Mouse (Mus musculus) right cerebral cortex, adult 18-20 months (tissue): ENCODE results near the gene Dscaml1.

Source experiments
- DNase-seq: peaks from one replicate; pipeline ENCODE4 v3.0.0; 2022; ENCODE audit warnings: mixed read lengths

The Dscaml1 gene

DNA sequence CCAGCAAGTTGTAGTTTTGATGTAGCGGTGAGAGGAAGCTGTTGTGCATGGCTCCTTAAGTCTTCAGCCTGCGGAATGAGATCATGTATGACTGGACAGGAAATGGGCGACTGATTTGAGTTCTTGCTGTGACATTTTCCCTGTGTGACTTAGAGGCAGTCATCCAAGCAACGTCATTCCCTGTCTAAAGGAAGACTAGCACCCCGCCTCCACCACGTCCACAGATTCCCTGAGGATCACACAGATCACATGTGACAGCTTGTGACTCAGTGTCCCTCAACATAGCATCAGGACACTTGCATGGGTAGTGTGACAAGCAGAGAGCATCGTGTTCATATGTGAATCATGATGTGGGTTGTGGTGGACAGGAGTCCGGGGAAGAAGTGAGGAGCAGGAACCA is 147.6 kb downstream of the Dscaml1 start:
- no peak for DNase-seq

DNA sequence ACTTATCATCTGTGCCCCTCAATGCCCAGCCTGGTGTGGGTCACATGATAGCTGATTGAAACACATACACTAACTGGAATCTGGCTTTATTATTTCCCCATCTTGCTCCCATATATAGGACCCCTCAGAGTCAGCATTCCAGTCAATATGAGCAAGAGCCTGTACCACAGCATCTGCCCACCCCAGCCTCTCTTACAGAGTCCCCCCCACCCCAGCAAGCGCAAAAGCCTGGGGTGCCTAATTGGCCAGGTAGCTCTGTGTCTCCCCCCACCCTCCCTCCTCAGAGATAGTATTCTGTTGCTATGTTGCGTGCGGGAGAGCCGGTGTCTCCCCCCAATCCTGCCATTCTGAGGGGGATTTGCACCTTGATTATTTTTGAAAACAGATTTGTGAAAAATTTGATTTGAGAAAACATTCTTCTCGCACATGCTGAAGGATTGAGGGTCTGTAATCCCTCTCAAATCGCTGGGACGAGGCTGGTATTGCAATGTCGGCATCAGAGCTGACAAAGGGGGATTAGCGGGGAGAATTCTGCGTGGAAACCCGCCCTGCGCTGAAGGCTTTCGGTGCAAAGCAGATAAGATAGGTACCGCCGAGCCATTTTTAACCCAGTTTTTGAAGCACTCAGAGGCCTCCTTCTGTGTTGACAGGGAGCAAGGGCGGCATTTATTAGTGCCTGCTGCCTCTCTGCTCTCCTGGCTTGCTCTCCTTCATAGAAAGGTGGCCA is 153.8 kb downstream of the Dscaml1 start:
- DNase-seq = no peak

DNA sequence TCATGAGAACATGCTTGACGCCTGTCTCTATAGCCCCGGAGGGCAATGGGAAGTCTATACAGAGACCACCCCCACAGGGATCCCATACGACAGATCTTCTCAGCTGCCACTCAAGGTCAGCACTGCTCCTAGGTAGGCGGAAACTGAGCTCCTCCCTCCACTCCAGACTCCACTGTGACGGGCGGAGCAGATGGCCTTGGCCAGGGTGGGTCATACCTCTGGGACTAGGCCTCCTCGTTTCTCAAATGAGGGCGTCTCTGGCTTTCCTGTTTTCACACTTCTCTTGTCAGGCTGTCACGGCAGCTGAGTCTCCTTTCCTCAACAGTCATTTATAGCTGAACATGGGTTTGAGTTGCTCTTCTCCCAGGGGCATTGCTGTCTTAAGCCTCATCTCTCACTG is 160.0 kb downstream of the Dscaml1 start:
- no peak for DNase-seq

DNA sequence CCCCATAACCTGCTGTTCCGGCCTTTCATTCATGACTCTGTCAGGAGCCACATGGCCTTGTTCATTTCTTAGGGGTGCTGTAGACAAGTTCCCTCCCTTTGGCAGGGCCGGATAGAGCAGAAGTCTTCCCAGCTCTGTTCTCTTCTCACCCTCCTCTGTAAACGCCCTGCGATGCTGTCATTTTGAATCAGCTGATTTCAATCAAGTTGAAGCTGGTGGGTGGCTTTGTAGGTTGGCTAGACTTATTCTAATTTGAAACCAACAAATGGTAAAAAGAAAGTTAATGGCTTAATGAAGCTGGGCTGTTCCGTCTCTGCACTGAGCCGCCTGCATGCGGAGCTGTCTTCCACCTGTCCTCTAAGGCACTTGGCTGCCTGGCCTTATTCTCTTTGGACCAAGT is 161.3 kb downstream of the Dscaml1 start:
- peak; percentile 64 for DNase-seq

DNA sequence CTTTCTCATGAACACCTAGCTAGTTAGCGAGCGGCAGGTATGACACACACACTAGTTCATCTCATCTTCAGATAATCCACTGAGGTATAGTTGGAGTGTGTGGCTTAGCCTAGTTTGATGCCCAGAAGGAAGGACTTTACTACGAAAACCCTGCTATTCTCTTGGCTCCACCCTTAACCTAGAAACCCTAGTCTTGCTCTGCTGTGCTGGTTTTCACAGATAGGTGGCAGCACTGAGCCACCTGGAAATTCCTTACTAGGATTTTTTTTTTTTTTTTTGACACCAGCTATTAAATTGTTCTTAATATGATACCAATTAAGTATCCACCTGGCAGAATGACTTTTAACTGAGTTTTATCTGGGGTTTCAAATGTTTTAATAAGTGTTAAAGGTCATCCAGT is 163.4 kb downstream of the Dscaml1 start:
- peak; percentile 50 for DNase-seq

DNA sequence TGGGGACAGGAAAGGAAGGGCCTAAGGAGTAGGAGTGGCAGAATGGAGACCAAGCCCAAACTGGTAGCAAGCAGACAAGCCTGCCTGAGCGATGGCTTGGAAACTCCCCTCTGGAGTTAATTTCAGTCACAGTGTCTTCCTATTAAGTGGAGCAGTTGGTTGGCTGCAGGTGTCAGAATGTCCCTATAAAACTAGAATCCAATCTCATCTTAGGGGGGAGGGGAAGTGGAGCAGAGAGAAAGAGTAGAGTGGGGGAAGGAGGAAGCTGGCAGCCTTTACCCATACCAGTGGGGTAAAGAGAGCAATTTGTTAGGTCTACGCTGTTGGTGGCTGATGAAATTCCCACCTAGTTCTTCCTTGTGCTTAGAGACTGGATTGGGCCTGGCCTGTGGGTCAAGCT is 164.6 kb downstream of the Dscaml1 start:
- DNase-seq = no peak

DNA sequence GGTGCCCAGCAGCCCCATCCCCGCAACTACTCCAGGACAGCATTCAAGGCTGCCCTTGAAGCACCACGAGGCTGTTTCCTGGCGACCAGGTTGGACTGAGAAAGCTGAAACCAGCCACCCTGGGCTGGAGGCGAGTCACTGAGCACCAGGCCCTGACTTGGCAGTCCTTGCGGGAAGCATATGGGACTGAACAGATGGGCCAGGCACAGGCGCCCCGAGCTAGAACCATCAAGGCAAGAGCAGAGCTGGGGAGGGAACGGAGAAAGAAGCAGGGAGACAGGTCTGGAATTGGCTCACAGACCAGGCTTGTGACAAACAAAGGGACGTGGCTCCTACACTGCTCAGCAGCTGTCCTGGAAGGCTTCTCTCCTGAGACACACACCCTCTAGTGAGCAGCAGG is 165.9 kb downstream of the Dscaml1 start:
- peak; percentile 39 for DNase-seq

DNA sequence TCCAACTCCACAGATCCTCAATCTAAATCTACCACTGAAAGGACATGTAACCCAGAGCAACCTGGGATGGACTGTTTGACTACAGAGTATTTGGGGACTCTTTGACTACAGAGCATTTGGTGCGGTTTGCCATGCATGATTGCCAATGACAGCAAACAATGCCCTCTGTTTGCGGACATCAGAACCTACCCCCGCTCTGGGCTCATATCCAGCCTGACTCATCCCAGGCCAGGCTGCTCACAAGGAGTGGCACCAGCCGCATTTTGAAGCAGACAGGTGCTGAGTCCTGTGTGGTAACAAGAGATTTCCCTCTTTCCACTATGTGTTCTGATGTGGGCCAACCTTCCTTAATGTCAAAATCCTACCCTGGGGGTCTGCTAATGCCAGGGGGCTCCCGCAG is 171.7 kb downstream of the Dscaml1 start:
- peak; percentile 35 for DNase-seq

DNA sequence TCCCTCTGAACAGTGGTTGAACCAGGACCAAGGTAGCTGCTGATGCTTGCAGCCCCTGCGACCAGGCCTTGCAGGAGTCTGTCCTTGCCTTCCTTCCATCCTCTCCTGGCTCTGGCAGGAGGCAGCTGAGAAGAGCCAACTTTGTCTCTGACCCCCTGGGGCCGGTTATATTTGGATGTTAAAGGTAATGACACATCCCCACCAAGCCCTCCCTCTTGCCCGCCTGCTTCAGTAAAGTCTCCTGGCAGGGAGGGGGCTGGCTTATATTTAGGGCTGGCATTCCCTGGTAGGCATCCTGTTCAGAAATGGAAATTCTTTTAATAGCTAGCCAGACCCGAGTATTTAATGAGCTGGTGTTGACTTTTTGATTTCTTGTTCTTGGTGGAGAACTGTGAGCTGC is 172.9 kb downstream of the Dscaml1 start:
- DNase-seq = no peak

DNA sequence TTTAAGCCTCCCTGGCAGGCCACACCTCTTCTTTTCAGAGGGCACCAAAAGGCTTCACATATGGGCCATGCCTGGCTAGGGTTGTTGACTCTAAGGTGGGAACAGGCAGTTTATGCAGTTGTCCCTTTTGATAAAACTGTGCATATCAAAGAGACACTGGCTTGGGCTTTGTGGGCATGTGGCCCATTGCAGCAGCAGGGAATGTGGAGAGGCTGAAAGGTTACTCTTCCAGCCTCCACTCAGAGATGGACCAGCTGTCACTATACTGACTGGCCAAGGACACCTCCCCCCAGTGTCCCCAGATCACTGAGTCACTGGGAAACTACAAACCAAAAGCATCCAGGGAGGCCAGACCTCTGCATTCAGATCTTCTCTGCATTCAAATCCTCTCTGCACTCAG is 180.9 kb downstream of the Dscaml1 start:
- DNase-seq = no peak

DNA sequence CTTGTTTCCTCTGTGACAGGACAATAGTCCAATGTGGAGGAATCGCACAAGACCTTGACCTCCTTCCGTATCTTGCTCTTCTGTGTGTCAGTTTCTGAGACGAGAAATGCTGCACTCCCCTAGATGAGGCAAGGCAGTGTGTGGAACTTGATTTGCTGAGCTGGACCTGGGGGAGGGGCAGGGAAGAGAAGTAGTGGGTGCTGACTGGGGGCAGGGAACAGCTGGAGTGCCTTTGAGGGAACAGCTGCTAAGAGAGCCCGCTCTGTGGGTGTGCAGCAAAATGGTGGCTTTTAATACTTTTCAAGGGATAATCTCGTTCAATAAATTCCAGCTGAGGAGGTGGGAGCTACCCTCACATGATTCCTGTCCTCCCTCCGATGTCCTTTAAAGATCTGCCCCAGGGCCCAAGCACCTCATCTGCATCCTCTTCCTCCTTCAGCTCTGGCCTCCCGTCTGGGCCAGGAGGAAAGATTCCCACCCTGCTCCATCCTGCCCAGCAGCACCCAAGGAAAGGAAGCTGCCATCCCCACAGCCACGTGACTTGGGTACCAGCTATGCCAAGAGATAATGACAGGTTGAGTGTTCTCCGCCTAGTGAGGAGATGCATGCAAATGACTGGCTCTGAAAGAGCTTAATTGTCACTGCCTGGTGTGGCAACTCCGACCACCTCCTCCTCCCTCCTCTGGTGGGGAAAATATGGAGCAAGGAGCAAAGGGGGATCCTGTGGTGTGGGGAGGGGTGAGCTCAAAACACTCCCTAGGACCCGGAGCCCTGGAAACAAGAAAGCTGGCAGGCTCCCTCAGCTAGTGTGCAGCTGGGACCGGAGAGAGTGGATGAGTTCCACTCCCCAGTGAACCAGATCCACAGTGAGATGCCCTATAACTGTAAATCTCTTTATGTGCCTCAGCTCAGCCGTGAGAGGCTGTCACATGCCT is 181.9 kb downstream of the Dscaml1 start:
- peak; percentile 76 for DNase-seq

DNA sequence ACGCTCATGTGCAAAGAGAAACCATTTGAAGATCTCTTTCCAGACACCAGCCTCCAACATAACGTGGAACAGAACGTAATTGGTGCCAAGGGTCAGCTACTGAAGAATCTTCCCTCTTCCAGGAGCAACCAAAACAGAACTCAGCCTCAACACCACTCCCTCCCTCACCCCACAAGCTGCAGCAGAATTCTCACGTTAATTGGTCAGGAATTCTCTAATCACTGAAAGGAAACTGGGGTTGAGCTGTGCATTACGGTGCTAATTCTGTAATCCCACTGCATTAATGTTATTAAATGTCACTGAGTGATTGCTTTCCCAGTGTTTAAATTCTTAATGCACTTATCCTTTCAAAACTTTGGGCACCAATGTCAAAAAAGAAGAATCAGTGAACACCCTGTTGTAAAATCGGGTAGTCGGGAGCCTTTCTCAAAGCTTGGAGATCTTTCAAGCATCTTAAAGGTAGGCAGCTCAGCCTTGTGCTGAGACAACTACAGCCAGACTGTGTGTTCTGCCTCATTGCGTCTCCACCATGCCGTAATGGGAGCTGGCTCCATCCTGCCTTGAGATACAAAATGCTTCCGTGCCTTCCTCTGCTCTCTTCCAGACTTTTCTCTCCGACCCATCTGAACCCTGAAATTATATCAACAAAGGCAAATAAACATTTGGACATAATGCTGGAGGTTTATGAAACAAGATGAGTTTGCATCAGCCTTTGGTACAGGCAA is 184.1 kb downstream of the Dscaml1 start:
- DNase-seq = no peak

DNA sequence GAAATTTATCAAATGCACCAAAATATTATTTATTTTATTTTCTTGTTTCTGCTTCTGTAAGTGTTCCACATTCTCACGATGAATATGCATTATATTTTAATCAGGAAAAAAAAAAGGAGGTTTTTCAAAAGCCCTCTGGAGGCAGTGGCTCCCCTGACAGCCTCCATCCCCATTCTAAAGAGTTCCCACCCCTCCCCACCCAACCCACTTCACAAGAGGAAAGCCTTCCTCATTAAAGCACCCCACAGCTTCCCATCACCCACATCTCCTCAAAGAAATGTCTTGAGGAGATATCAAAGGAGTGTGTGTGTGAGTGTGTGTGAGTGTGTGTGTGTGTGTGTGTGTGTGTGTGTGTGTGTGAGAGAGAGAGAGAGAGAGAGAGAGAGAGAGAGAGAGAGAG is 188.2 kb downstream of the Dscaml1 start:
- DNase-seq = no peak

DNA sequence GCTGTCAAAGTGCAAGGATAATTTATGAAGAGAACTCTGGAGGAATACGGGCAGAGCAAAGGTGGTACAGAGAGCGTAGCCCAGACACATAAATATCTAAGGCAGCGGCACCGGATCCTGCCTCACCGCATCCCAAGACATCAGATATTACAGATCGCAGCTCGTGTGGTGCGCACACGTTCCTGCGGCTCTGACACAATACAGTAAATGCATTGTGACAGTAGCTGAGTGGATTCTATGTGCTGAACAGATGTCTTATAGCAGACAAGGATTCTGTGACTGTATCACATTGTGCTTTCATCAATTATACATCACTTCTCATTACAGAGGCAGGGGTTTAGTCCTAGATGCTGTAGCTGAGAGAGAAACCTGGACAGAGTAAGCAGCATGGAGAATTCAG is 191.5 kb downstream of the Dscaml1 start:
- no peak for DNase-seq

DNA sequence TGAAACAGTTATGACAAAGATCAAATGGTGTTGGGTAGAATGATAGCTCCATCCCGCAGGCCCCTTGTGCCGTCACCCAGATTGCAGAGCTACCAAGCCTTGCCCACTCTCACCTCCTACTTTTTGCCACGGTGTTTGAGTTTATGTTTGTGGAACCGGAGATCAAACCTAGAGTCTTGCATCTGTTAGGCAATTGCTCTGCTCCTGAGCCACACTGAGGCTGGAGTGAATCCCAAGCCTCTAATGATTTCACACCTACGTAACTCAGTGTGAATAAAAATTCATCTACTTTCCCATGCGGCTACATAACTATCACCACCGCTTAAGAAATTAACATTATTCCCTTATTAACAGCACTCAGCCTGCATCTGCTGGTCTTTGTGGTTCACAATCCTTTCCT is 192.0 kb downstream of the Dscaml1 start:
- no peak for DNase-seq

DNA sequence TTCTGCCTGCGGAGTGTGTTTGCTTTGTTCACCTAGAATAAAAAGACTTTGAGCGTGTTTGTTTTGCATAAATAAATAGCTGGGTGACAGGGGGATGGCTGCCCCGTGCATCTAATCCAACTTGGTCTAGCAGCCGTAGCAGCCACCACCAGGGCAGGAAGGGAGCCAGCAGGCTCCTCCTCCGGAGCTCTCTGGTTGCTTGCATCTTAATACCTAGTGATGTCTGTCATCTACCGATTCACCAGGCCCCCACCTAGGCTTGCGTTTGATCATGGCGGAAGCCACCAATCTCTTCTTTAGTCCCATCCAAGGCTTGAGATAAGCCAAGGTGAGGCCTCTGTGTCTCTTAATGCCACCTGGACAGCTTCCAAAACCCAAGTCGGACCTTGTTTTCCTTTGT is 193.6 kb downstream of the Dscaml1 start:
- no peak for DNase-seq

DNA sequence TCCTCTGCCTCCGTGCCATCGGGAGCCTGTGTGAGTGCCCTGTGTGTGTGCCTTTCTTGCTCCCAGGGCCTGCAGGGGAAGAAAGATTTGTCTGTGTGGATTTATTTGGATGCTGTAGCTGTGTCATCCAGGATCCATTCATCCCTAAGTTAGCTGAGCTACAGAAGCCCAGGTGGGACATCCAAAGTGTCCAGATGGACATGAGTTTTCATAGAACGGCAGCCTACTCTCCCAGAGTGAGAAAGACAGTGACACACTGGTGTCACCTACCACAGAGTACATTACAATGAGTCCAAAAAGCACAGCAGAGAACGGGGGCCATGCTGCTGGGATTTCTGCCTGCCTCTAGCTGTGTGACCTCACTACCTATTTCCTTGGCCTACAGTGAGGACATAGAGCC is 194.5 kb downstream of the Dscaml1 start:
- no peak for DNase-seq

DNA sequence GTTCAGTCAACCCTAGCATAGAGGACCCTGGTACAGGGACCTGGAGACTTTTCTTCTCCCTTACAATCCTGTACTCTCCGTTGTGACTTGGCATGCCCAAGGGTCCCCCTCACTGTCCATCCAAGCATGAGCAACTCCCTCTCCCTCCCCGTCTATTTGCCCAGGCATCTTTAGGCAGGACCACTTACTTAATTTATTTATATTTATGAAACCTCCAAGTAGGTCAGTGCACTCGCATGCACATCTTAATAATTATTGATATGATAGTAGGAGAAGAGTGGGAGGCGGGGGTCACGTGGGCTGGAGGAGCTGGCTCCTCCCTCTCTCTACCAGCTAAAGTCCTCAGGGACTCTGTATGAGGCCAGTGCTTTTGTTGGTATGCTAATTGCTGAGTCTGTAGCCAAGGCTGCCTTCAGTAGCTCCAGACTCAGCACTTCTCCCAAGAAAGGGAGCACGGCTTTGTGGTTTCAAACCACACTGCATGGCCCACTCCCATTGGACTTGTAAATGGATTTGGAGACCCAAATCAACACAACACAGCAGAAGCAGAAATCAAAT is 199.5 kb downstream of the Dscaml1 start:
- DNase-seq = no peak

DNA sequence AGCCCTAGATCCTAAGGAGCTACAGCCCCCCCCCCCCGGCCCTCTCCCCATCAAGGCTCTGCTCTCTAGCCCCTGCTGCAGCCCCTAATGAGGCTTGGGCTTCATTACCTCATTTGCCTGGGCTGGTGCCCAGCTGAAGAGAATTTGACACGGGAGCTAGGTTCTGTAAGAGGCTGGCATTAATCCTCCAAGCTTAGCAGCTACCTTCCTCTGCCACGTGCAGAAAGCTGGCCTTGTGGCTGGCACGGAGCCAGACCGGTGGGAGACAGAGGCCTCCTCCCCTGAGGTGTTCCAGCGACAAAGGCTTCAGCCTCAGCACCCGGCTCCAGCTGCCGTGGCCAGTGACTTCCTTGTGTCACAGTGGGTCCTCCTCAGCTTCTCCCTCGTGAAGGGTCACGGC is 206.1 kb downstream of the Dscaml1 start:
- DNase-seq = no peak

DNA sequence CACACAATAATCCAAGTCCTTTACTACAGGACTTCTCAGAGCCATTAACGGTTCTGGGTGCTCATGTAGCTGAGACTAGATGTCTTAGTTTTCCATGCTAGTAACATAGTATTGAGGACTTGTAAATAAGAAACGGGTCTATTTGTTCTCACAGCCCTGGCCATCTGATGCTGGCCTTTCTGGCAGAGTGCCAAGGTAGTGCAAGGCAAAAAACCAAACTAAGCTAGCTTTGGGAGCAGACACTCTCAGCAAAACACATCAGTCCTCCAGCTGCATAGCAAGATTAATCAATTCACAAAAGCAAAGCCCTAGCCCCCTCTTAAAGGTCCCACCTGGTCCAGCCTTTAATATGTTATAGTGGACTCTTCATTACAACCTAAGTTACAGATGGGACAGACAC is 206.6 kb downstream of the Dscaml1 start:
- DNase-seq = no peak

DNA sequence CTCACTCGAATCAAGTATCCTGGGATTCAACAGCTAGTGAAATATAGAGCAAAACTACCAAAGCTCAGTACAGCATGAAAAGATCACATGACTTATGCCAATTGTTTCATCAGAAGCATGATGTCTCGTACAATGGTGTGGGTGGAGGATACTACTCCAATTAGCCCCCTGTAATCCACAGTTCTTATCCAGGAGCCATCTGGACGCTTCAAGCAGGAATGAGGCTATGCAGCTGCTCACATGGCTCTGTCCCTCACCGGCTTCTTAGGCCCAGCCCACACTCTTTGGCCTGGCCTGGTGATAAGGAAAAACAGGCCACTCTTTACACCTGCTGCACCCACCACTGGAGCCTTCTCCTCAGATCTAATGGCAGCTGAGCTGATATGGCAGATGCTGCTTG is 208.6 kb downstream of the Dscaml1 start:
- DNase-seq = no peak

DNA sequence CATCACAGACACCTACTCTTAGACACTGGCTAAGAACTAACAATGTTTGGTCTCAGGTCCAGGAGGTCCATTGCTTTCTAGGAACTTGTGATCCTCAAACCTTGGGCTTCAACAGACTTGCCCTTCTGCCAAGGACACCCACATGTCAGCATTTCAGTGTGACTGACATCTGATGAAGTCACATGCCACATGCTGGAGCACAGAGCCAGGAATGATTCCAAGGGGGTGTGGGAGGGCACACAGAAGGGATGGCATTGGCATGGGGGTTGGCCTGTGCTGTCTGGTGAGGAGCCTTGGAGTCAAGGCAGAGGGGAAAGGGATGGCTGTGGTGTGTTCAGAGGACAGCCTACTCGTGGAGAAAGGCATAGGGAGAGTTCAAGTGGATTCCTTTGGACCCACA is 210.9 kb downstream of the Dscaml1 start:
- DNase-seq = no peak

DNA sequence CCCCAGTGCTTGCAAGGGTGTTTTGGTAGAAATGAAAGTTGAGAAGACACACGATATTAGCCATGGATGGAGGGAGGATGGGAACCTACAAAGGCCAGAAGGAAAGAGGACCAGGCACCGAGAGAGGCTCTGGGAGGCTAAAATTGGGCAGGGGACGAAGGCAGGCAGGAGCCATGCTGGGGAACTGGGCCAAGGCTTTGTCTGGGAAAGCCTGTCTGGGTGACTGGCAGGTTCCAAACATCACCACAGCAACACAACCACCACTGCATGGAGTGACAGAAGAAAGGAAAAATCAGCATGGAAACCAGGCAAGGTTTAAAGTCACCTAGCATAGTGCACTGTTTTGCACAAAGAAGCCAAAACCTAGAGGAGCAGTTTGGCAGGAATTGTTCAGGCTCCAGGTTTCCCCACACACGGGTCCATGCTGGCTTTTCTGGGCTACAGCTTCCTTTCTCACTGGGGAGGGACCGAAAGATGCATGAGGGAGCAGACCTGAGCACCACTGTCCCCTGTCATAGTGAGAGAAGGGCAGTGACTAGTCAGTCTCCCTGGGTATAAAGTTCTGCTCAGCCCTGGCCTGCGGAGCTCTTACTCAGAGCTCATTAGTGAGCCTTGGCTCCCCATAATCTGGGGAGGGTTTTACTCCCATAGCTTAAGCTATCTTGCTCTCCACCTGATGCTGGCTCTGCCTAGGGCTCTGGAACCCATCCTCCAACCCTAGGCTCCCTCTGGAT is 211.9 kb downstream of the Dscaml1 start:
- DNase-seq = no peak
